Mouse (Mus musculus): ENCODE measurements at regions not wholly inside any gene's neighbourhood (a gene's known extent, or its start where the extent isn't known, plus 50 kb on each side); places are given as distances from the start of the nearest gene placed in this dataset.

DNA sequence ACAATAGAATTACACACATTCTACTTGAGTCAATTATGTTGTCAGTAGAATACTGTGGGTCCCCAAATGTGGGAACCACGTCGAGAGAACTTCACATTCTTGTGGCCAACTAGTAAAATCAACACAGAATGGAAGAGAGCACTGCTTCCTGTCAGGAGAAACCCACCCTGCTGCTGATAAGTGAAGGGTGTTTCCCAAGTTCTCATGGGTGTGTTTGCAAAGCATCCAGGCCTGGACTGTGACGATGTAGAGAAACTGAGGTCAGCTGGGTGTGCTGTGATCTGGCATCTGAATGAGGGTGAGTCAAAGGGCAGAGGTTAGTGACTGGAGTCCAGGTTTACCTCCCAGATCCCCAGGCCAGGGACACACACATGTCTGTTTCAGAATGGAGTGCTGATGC lies 81.7 kb upstream of the Marcks start:
- DNase-seq (ENCODE audit: low read depth), result no peak

DNA sequence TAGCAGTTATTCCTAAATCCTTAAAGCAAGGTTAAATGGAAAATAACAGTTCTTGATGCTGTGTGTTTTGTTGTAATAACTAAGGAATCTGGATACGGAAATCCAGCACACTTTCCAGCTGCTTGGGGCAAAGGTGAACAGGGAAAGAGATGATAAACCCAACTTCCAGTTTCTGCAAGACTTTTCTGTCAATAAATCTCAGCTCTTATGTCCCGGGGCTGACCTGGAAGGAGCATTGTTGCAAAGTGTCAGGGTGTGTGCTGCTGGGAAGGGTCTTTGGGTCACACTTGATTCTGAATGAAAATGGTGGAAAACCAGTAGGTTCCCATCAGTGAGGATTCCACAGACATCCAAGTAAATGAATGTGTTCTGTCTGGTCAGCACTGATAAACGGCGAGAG lies 81.2 kb upstream of the Marcks start:
- no peak for DNase-seq (ENCODE audit: low read depth)

DNA sequence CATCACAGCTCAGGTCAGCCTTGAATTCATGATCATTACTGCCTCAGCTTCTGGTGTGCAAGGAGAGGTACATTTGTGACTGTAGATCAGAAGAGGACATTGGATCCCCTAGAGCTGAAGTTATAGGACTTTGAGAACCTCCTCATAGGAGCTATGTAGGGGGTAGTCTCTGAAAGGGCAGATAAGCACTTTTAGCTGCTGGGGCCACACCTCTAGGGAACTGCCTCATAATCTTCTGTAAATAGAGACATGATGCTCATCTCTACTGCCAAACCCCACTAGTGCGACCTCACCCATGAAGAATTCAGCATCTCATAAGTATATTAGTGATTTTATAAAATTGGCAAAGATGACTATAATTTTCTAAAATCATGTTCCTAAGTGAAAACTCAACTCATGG lies 80.7 kb upstream of the Marcks start:
- DNase-seq (ENCODE audit: low read depth), result no peak

DNA sequence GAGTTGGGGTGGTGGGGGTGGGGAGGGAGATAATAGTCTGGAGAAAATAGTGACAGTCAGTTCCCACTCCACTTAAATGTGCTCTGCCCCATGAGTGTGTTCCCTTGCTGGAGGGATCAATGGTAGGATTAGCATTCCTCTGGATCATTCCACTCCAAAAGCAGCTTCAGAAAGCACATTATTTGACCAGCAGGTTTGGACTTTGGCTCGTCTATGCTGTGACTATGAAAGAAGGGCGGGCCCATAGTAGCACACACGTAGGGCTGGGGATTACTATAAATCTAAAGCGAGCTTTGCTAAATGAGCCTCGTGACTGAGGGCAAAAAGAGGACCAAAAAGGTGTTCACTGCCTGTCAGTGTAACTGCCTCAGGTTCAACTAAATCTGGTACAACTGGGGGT lies 75.9 kb upstream of the Marcks start:
- DNase-seq (ENCODE audit: low read depth), result no peak

DNA sequence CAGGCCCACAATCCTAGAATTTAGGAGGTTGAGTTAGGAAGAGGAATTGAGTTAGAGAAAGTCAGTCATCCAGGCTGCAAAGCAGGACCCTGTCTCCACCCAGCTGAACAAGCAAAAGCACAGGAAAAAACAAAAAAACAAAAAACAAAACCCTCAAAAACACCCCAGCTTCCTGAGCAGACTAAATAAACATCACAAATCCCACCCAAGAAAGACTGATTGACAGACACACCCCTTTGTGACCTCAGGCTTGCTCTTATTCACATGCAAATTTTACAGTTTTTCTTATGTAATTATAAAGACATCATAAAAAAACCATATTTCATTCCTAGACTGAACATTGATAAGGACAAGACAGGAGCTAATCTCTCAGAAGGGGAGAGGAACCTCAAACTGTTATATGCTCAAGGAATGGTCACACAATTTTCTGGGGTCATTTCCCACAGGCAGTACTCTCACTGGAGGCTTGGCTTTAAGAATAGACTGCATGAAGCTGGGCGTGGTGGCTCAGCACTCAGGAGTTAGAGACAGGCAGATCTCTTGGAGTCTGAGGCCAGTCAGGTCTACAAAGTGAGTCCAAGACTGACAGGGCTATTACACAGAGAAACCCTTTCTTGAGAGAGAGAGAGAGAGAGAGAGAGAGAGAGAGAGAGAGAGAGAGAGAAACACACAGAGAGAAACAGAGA lies 73.8 kb upstream of the Marcks start:
- no peak for DNase-seq (ENCODE audit: low read depth)

DNA sequence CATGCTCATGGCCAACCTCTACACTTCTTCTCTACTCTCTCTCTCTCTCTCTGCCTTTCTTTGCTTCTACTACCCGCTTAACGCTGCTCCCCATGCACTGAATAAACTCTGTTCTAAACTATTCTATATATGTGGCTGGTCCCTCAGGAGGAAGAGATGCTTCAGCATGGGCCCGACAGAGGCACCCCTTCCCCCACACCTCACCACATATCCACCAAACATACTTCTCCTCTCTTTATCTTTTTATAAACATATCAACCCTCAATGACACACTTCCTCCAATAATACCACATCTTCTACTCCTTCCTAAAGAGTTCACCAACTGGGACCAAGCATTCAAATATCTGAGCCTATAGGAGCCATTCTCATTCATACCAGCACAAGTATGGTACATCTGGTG lies 72.6 kb upstream of the Marcks start:
- peak; percentile 34 for DNase-seq (ENCODE audit: low read depth)

DNA sequence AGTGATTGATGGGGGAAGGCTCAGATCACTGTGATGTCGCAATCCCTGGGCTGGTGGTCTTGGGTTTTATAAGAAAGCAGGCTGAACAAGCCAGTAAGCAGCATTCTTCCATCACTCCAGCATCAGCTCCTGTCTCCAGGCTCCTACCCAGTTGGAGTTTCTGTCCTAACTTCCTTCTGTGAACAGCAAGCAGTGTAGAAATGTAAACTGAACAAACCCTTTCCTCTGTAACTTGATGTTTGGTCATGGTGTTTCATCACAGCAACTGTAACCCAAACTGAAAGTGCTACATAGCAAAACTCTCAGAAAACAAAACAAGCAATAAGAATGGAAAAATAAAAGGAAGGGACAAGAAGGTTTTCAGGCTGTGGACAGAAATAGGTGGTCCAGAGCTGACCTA lies 71.5 kb upstream of the Marcks start:
- DNase-seq (ENCODE audit: low read depth), result no peak

DNA sequence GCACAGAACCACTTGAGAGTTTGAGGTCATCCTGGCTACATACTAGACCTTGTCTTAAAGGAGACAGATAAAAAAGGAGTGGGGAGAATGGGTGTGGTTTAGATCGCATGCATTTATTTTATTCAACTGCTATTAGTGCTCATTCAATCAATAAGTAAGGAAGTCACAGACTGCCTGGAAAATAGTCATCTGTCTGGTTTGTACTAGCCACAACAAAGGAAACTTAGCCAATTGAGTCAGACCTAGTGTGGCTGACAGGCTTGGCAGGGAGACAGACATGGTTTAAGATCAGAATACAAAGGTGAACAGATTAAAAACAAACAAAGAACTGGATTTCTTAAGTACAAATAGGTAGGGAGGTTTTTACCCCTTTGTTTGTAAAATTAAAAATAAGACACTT lies 68.3 kb upstream of the Marcks start:
- DNase-seq (ENCODE audit: low read depth), result no peak

DNA sequence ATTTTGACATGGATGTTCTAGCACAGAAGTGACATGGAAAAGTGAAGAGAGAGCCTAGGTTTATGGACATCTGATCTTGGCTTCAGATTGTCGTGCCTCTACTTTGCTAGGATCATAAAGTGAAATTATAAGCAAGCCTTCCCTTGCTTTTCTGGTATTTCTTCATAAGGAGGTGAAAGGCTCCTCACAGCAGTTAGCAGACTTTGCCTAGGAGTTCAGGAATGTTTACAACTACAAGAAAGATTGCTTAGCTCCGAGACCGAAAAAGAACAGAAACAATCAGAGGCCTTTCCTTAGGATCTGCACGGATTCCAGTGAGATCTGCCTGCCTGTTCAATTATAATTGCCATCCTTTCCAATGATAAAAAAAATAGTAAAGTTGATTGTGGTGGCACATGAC lies 67.8 kb upstream of the Marcks start:
- no peak for DNase-seq (ENCODE audit: low read depth)

DNA sequence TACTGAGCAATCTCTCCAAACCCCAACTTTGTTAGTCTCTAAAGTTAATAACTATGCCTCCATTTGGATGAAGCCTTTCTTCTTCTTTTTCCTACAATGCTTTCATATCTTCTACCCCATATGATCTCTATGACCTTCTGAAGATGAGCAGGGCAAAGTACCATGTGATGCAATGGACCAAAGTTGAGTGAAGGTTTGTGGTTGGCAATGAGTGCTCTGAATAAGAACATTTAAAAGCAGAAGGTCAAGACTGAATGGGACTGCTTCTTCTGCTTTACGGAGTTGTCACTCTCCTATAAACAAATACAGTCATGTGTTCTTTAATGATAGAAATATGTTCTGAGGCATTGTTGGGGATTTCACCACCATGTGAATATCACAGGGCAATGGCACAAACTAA lies 65.0 kb upstream of the Marcks start:
- no peak for DNase-seq (ENCODE audit: low read depth)

DNA sequence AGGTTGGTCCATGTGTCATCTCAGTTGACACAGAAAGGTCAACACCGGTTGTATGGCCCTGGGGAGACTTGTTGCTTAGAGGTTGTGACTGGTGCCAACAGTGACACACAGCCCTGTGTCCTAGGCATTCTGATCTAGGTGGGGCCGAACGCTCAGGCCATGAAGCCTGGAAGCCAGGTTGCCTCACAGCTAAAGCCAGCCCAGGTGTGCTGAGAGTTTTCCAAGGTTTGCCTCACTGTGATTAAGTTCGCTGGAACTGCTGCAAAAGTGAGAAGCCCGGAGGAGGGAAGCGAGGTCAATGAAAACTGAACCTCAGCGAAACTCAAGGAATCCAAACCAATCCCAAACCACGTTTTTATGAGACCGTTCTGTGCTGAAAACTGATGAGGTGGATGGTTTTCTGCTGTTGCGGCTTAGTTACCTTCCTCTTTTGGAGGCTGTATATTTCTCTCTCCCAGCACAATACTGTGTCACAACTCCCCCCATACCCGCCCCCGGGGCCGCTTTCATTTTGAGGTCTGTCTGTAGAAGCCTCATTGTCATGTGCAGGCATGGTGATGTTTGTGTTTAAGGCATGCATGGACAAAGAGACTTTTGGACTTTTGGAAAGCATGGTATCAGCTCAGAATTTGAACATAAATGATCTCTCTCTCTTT lies 56.2 kb upstream of the Marcks start:
- no peak for DNase-seq (ENCODE audit: low read depth)

DNA sequence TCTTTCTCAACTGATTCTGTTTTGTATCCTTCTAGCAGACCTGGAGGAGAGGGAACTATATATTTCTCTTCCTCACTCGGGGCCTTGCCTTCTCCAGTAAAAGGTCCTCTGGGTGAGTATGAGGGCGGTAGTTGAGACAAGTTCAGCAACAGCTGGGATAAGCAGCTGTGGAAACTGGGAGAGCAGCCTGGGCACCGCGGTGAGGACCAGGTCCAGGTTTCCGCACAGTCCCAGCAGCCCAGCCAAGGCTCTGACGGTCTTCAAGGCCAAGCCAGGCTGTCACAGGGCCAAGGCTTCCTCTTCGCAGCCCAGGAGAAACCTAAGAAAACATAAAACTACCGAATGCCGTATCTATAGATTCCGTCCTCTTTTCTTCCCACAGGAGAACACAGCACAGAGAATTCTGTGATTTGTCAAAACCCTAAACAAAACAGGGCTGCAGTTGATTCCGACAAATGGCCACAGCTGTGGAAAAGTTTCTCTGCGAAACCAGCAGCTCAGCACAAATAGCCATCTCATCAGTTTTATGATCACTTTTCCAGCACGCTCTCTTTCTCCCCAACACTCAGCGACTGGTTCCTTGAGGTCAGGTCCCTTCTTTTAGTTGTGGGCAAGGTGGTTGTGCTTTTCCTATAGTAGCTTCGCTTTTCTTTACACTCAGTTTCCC lies 55.5 kb upstream of the Marcks start:
- no peak for DNase-seq (ENCODE audit: low read depth)

DNA sequence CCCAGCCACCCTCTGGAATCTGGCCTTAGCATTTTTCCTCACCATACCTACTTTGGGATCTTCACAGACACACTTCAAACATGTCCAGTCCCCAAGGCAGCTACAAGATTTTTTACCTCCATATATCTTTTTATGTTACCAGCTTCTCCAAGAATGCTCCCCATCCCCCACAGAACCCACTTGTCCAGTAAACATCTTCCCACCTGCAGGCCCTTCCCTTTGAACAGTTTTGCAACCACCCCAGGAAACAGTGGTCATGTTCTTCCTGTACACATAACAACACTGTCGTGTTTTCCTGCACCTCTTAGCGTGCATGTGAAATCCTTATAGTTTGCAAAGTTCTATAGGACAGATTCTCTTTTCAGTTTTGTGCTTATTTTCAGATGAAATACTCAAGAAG lies 53.9 kb upstream of the Marcks start:
- DNase-seq (ENCODE audit: low read depth), result peak; percentile 19

DNA sequence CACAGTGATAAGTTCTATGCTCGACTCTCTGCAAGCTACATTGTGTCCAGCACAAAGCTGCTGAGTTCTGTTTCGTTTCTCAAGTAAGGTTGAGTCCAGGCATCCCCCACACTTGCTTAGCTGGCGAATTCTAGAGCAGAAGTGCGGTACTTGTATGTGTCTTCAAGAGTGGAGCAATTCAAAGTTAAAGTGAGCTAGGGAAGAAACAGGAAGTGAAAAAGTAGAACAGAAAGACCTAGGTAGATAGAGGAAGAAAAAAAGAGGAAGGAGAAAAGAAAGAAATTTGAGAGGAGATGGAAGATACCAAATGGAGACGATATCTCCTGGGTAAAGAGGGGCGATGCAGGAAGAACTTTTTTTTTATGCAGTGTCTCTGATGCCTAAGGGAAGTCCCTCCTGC lies 51.4 kb upstream of the Marcks start:
- DNase-seq (ENCODE audit: low read depth), result no peak
